Mouse (Mus musculus): ENCODE data around the gene Nop10. TPM values are rescaled to one million over a fixed set of nuclear protein-coding genes. Genes with fewer than 3 reads are reported as not detected.

Gene Nop10
- 34.5 and 79.9 TPM in 2 replicates for polyA plus RNA-seq (2011; ENCODE audit: insufficient read depth, insufficient read length, low replicate concordance, missing spikeins)

GRCm38 (mm10) chr2:112261748-112262653 is at the start of gene Nop10:
Gene Nop10, plus strand, starts transcription at chr2:112261926.
- under 1% methylated on average over 36 of the region's 36 CpGs for WGBS

DNA sequence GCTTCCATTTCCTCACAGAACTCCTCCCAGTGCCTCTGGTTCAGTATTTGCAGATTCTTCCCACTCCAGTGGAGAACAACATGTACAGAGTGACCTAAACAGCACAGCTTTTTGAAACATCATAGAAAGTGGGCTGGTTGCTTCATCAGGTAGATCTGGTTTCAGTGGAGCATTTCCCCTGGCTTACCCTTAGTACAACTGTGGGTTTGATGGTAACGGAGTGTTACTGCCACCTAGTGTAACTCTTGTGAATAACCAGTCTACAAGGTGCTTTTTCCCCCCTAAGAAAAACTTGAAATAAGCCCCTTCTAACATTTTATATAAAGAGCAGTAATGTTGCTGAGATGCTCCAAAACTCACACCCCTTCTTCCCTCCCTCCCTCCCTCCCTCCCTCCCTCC is 45.7 kb upstream of the Nop10 start:
- no peak overlapping the region for H3K4me3 ChIP-seq (replicated peaks; ENCODE audit: control insufficient read depth, low read depth, low read length)
- no peak overlapping the region for H3K27ac ChIP-seq (ENCODE audit: control insufficient read depth, insufficient read depth, low read depth, low read length, poor library complexity)
- WGBS: 8% methylated on average over 1 of the region's 1 CpGs
- TF ChIP-seq CTCF (IDR thresholded peaks at IDR 0.05; ENCODE audit: control insufficient read depth, insufficient read depth, low read length): peak; percentile 17; the same call in 1 of the 2 replicates
- TF ChIP-seq POLR2A (IDR thresholded peaks at IDR 0.05; ENCODE audit: borderline replicate concordance, control insufficient read depth, low read depth, low read length): no peak
- H3K4me1 ChIP-seq (ENCODE audit: control insufficient read depth, insufficient read depth, low read length): no peaks in the 10 kb centered on the region; the same call in 1 of the 2 replicates

More at GRCm38 (mm10) chr2:112261748-112262653, at the start of gene Nop10:
- Histone ChIP-seq H3K4me3 (replicated peaks; ENCODE audit: control insufficient read depth, low read depth, low read length) (peak within 1 kb of the TSS; percentile 74), H3K4me1 (ENCODE audit: control insufficient read depth, insufficient read depth, low read length) (no peaks in the 10 kb centered on the region), H3K27ac (ENCODE audit: control insufficient read depth, insufficient read depth, low read depth, low read length, poor library complexity) (0 out of 2 replicates have a peak within 1 kb of the TSS, but pooled peaks have one; percentile 16)
- TF ChIP-seq POLR2A (IDR thresholded peaks at IDR 0.05; ENCODE audit: borderline replicate concordance, control insufficient read depth, low read depth, low read length): peak; percentile 79
- TF ChIP-seq CTCF (IDR thresholded peaks at IDR 0.05; ENCODE audit: control insufficient read depth, insufficient read depth, low read length): peak; percentile 67

DNA sequence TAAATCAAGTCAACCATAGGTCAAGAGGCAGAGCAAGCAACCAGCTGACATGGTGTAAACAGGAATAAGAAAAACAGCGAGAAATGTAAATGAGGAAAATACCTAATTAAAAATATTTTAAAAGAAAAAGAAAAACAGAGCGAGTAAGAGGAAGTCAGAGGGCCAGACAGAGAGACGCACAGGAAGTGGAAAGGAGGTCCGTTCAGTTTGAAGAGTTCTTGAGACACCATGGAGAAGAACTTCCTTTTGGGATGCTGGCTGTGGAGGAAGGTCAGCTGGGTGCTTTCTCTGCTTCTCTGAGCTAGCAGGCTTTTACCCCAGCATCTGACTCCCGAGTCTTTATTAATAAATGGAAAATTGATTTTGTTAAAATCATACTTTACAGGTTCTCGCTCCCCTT is 44.1 kb upstream of the Nop10 start:
- 44% methylated on average over 6 of the region's 6 CpGs for WGBS

DNA sequence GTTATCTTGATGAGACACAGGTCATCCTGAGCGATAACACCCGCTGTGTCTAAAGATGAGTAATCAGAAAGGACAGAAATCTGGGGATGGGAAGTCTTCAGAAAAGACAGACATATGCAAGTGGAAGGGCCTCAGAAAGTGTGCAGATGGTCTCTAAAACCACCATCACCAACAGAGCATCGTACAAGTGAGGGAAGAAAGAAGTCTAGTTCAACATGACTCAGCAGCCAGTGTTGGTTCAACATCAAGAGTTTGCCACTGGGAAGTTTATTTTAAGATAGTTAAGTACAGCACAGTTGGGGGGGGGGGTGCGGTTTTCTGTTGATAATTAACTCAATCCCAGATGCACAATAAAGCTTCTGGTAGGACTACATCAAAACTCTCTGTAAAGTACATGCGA is 40.8 kb upstream of the Nop10 start:
- TF ChIP-seq CTCF (IDR thresholded peaks at IDR 0.05; ENCODE audit: control insufficient read depth, insufficient read depth, low read length) (no peak), POLR2A (IDR thresholded peaks at IDR 0.05; ENCODE audit: borderline replicate concordance, control insufficient read depth, low read depth, low read length) (no peak)
- Histone ChIP-seq H3K27ac (ENCODE audit: control insufficient read depth, insufficient read depth, low read depth, low read length, poor library complexity) (no peak overlapping the region), H3K4me1 (ENCODE audit: control insufficient read depth, insufficient read depth, low read length) (no peaks in the 10 kb centered on the region; the same call in 1 of the 2 replicates), H3K4me3 (replicated peaks; ENCODE audit: control insufficient read depth, low read depth, low read length) (no peak overlapping the region)
- WGBS: 69% methylated on average over 5 of the region's 5 CpGs

More for the DNA sequence above, 44.1 kb upstream of the Nop10 start:
- TF ChIP-seq CTCF (IDR thresholded peaks at IDR 0.05; ENCODE audit: control insufficient read depth, insufficient read depth, low read length): no peak
- no peak for TF ChIP-seq POLR2A (IDR thresholded peaks at IDR 0.05; ENCODE audit: borderline replicate concordance, control insufficient read depth, low read depth, low read length)
- Histone ChIP-seq H3K4me1 (ENCODE audit: control insufficient read depth, insufficient read depth, low read length) (no peaks in the 10 kb centered on the region; the same call in 1 of the 2 replicates), H3K4me3 (replicated peaks; ENCODE audit: control insufficient read depth, low read depth, low read length) (no peak overlapping the region), H3K27ac (ENCODE audit: control insufficient read depth, insufficient read depth, low read depth, low read length, poor library complexity) (no peak overlapping the region)

DNA sequence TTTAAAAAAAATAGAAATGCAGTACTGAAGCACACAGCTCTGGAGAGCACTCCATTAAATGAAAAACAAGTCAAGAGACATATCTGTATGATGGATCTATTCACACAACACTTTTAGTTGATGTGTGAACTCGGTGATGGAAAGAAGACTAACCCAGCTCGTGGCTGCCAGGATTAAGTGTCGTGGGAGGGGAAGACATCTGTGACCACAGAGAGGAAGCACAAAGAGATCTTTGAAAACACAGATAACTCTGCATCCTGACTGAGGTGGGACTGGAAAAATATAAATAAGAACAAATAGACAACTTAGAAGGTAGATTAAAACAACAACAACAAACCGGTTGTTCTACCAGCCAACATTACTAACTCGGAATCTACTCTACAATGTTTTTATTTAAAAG is 39.1 kb upstream of the Nop10 start:
- H3K27ac ChIP-seq (ENCODE audit: control insufficient read depth, insufficient read depth, low read depth, low read length, poor library complexity): no peak overlapping the region
- no peak overlapping the region for H3K4me3 ChIP-seq (replicated peaks; ENCODE audit: control insufficient read depth, low read depth, low read length)
- TF ChIP-seq POLR2A (IDR thresholded peaks at IDR 0.05; ENCODE audit: borderline replicate concordance, control insufficient read depth, low read depth, low read length): no peak
- TF ChIP-seq CTCF (IDR thresholded peaks at IDR 0.05; ENCODE audit: control insufficient read depth, insufficient read depth, low read length): no peak
- 30% methylated on average over 5 of the region's 5 CpGs for WGBS
- H3K4me1 ChIP-seq (ENCODE audit: control insufficient read depth, insufficient read depth, low read length): no peaks in the 10 kb centered on the region; the same call in 1 of the 2 replicates

GRCm38 (mm10) chr2:112224356-112224755 is 37.4 kb upstream of the Nop10 start:
- TF ChIP-seq CTCF (IDR thresholded peaks at IDR 0.05; ENCODE audit: control insufficient read depth, insufficient read depth, low read length) (no peak), POLR2A (IDR thresholded peaks at IDR 0.05; ENCODE audit: borderline replicate concordance, control insufficient read depth, low read depth, low read length) (no peak)
- Histone ChIP-seq H3K4me3 (replicated peaks; ENCODE audit: control insufficient read depth, low read depth, low read length) (no peak overlapping the region), H3K27ac (ENCODE audit: control insufficient read depth, insufficient read depth, low read depth, low read length, poor library complexity) (no peak overlapping the region), H3K4me1 (ENCODE audit: control insufficient read depth, insufficient read depth, low read length) (no peaks in the 10 kb centered on the region)
- WGBS: 75% methylated on average over 4 of the region's 4 CpGs

DNA sequence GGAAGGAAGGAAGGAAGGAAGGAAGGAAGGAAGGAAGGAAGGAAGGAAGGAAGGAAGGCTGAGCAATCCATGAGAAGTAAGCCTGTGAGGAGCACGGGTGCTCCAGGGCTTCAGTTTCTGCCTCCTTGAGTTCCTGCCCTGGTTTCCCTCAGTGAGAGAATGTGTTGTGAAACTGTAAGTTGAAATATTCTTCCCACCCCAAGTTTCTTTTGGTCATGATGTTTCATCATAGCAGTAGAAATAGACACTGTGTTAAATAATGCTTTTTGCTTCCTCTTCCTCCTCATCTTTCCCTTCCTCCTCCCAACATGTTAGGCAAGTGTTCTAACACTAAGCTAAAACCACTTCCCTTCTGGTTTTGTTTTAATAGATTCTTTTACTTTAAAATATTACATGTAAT is 29.1 kb upstream of the Nop10 start:
- Histone ChIP-seq H3K27ac (ENCODE audit: control insufficient read depth, insufficient read depth, low read depth, low read length, poor library complexity) (no peak overlapping the region; the same call in 1 of the 2 replicates), H3K4me3 (replicated peaks; ENCODE audit: control insufficient read depth, low read depth, low read length) (no peak overlapping the region), H3K4me1 (ENCODE audit: control insufficient read depth, insufficient read depth, low read length) (no peaks in the 10 kb centered on the region; the same call in 1 of the 2 replicates)
- no peak for TF ChIP-seq POLR2A (IDR thresholded peaks at IDR 0.05; ENCODE audit: borderline replicate concordance, control insufficient read depth, low read depth, low read length)
- TF ChIP-seq CTCF (IDR thresholded peaks at IDR 0.05; ENCODE audit: control insufficient read depth, insufficient read depth, low read length): no peak
- WGBS: 25% methylated on average over 1 of the region's 1 CpGs

GRCm38 (mm10) chr2:112236620-112237019 is 25.1 kb upstream of the Nop10 start:
- H3K27ac ChIP-seq (ENCODE audit: control insufficient read depth, insufficient read depth, low read depth, low read length, poor library complexity): no peak overlapping the region
- TF ChIP-seq CTCF (IDR thresholded peaks at IDR 0.05; ENCODE audit: control insufficient read depth, insufficient read depth, low read length): no peak
- TF ChIP-seq POLR2A (IDR thresholded peaks at IDR 0.05; ENCODE audit: borderline replicate concordance, control insufficient read depth, low read depth, low read length): no peak
- no peak overlapping the region for H3K4me3 ChIP-seq (replicated peaks; ENCODE audit: control insufficient read depth, low read depth, low read length)
- 66% methylated on average over 2 of the region's 2 CpGs for WGBS
- no peaks in the 10 kb centered on the region; the same call in 1 of the 2 replicates for H3K4me1 ChIP-seq (ENCODE audit: control insufficient read depth, insufficient read depth, low read length)

Data from bone marrow, adult 2 months (tissue).